Comparison of ENCODE assay signal across 22 mouse cellular contexts in genomic region chr2:72320661-72321060, GRCm38 (mm10).
"Had no signal": no experiment of that assay in that cellular context is flagged by ENCODE, and none has a peak within 500 bp of the region (broad histone marks: within the 10 kb centered on the region; RNA-seq: fewer than 3 reads in every experiment).

No protein-coding gene starts in this region.

- H3K4me3 ChIP-seq: intestine, embryonic 15.5 days; left cerebral cortex, adult 2 months; limb, embryonic 12.5 days; limb, embryonic 15.5 days; megakaryocyte, embryonic 14.5 days; midbrain, embryonic 12.5 days; midbrain, embryonic 15.5 days; neural tube, embryonic 13.5 days; stomach, embryonic 15.5 days had no signal

- H3K4me2 ChIP-seq: intestine, embryonic 15.5 days; limb, embryonic 12.5 days; limb, embryonic 15.5 days; liver, embryonic 11.5 days; lung, embryonic 14.5 days; midbrain, embryonic 12.5 days; midbrain, embryonic 15.5 days; neural tube, embryonic 13.5 days; stomach, embryonic 15.5 days had no signal

- H3K27me3 ChIP-seq: intestine, embryonic 15.5 days; limb, embryonic 12.5 days; limb, embryonic 15.5 days; megakaryocyte, embryonic 14.5 days; midbrain, embryonic 12.5 days; midbrain, embryonic 15.5 days; neural tube, embryonic 13.5 days; stomach, embryonic 15.5 days had no signal

- DNase-seq: kidney, adult 11 months; kidney, postnatal 25 days; layer of hippocampus, postnatal 36 days; liver, postnatal 0 days; lung, embryonic 14.5 days; lung, postnatal 36 days; retina, postnatal 1 day; right cerebral cortex, postnatal 25 days; spleen, adult 18-20 months; thymus, postnatal 36 days had no signal

- H3K36me3 ChIP-seq: intestine, embryonic 15.5 days; limb, embryonic 12.5 days; limb, embryonic 15.5 days; midbrain, embryonic 12.5 days; midbrain, embryonic 15.5 days; neural tube, embryonic 13.5 days; stomach, embryonic 15.5 days had no signal

- ATAC-seq: intestine, embryonic 15.5 days; liver, postnatal 0 days; lung, postnatal 0 days; midbrain, embryonic 15.5 days had no signal

- H3K27ac ChIP-seq: intestine, embryonic 15.5 days; left cerebral cortex, adult 2 months; limb, embryonic 12.5 days; limb, embryonic 15.5 days; liver, embryonic 14.5 days; midbrain, embryonic 12.5 days; midbrain, embryonic 15.5 days; neural tube, embryonic 13.5 days; stomach, embryonic 15.5 days had no signal

- H3K9ac ChIP-seq: intestine, embryonic 15.5 days; limb, embryonic 12.5 days; limb, embryonic 15.5 days; liver, embryonic 14.5 days; liver, postnatal 0 days; lung, embryonic 14.5 days; midbrain, embryonic 12.5 days; midbrain, embryonic 15.5 days; neural tube, embryonic 13.5 days; stomach, embryonic 15.5 days had no signal

- H3K9me3 ChIP-seq: intestine, embryonic 15.5 days; limb, embryonic 12.5 days; limb, embryonic 15.5 days; megakaryocyte, embryonic 14.5 days; midbrain, embryonic 12.5 days; midbrain, embryonic 15.5 days; neural tube, embryonic 13.5 days; stomach, embryonic 15.5 days had no signal
